Mouse (Mus musculus) myocyte (in vitro differentiated cells): Measurements from ENCODE around the gene Ppp2r2c. TPM values are rescaled to one million over a fixed set of nuclear protein-coding genes. Genes with fewer than 3 reads are reported as not detected.

ENCODE experiments used
- H3K27me3 ChIP-seq: one replicate; pipeline ENCODE4 v1.6.1; 2011; ENCODE audit not compliant: control insufficient read depth, insufficient read depth, insufficient read length
- H3K36me3 ChIP-seq: one replicate; pipeline ENCODE4 v1.6.1; 2011; ENCODE audit not compliant: control insufficient read depth, insufficient read depth
- H3K4me2 ChIP-seq: one replicate; pipeline ENCODE4 v1.6.1; 2011; ENCODE audit warnings: low read depth, control low read depth
- H3K4me3 ChIP-seq: one replicate; pipeline ENCODE4 v1.5.1; 2011; ENCODE audit warnings: mild to moderate bottlenecking, control low read depth, moderate library complexity
- H3K79me2 ChIP-seq: one replicate; pipeline ENCODE4 v1.6.1; 2011; ENCODE audit not compliant: control insufficient read depth, insufficient read depth
- H3ac ChIP-seq: one replicate; pipeline ENCODE4 v1.6.1; 2011; ENCODE audit not compliant: control insufficient read depth, insufficient read length
- CEBPB ChIP-seq: IDR thresholded peaks from 2 replicates; pipeline ENCODE4 v1.6.1; 2011; ENCODE audit warnings: mild to moderate bottlenecking, moderate library complexity; ENCODE audit not compliant: poor library complexity, insufficient read depth, severe bottlenecking
- E2F4 ChIP-seq: IDR thresholded peaks from one replicate; pipeline ENCODE4 v1.6.1; 2011; ENCODE audit warnings: mild to moderate bottlenecking, control low read depth, moderate library complexity; ENCODE audit not compliant: insufficient read depth
- MAX ChIP-seq: IDR thresholded peaks from one replicate; pipeline ENCODE4 v1.6.1; 2011; ENCODE audit warnings: low read depth, mild to moderate bottlenecking, control low read depth
- MYOD1 ChIP-seq, 3 experiments: IDR thresholded peaks; one replicate each; pipeline ENCODE4 v1.6.1; 2011; ENCODE audit warnings: control low read depth in 2 of 3, low read depth in 2 of 3, mild to moderate bottlenecking in 2 of 3, moderate library complexity in 1 of 3; ENCODE audit not compliant: insufficient read length in 2 of 3, control insufficient read depth in 1 of 3
- MYOG ChIP-seq, 3 experiments: IDR thresholded peaks; one replicate each; pipeline ENCODE4 v1.6.1; 2011; ENCODE audit warnings: control low read depth in 2 of 3, low read depth in 2 of 3, mild to moderate bottlenecking in 2 of 3; ENCODE audit not compliant: insufficient read length in 2 of 3, control insufficient read depth in 1 of 3, insufficient read depth in 1 of 3
- POLR2A ChIP-seq: IDR thresholded peaks from one replicate; pipeline ENCODE4 v1.6.1; 2011; ENCODE audit warnings: low read depth, mild to moderate bottlenecking, control low read depth, moderate library complexity; ENCODE audit not compliant: insufficient read length
- POLR2AphosphoS2 ChIP-seq: IDR thresholded peaks from one replicate; pipeline ENCODE4 v1.6.1; 2011; ENCODE audit warnings: low read depth, control low read depth; ENCODE audit not compliant: insufficient read length
- REST ChIP-seq: IDR thresholded peaks from one replicate; pipeline ENCODE4 v1.6.1; 2011; ENCODE audit warnings: mild to moderate bottlenecking, control low read depth, moderate library complexity; ENCODE audit not compliant: insufficient read depth, insufficient read length
- SRF ChIP-seq: IDR thresholded peaks from one replicate; pipeline ENCODE4 v1.6.1; 2011; ENCODE audit warnings: low read depth; ENCODE audit not compliant: control insufficient read depth, insufficient read length
- TCF12 ChIP-seq: IDR thresholded peaks from one replicate; pipeline ENCODE4 v1.6.1; 2011; ENCODE audit warnings: mild to moderate bottlenecking, control low read depth; ENCODE audit not compliant: poor library complexity, insufficient read depth, severe bottlenecking
- TCF3 ChIP-seq: IDR thresholded peaks from one replicate; pipeline ENCODE4 v1.6.1; 2011; ENCODE audit warnings: low read depth, control low read depth; ENCODE audit not compliant: insufficient read length
- USF1 ChIP-seq: IDR thresholded peaks from one replicate; pipeline ENCODE4 v1.6.1; 2011; ENCODE audit warnings: low read depth, mild to moderate bottlenecking, control low read depth, moderate library complexity
- polyA plus RNA-seq: library from polyadenylated mRNA; unstranded; fragments of >200 nt; fragmentation: generic; extraction: Trizol; gene quantifications from one replicate; pipeline ENCODE4 v1.2.1, GENCODE M21; 2012; ENCODE audit warnings: missing spikeins

The Ppp2r2c gene
- polyA plus RNA-seq, 1 experiment: 0.01 TPM

DNA sequence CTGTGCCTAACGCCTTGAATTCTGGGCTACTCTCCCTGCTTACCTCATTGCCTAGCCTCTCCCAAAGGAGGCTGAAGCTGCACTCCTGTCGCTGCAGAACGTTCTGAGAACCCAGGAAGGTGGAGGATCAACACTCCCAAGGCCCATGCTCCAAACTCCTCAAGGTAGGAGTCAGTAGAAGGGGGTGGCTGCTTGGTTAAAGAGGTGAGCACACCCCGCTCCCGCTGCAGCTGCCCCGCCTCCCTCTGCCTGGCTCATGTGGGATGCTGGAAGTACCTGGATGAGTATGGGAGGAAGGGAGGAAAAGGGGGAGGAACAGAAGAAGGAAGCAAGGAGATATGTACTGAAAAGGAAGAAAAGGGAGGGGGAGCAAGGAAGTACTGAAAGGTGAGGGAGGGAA lies 752 bp upstream of the Ppp2r2c start:
- TF ChIP-seq E2F4: no peak
- no peak for TF ChIP-seq MYOD1 (IDR thresholded peaks at IDR 0.05; ENCODE audit: control insufficient read depth in 1 of 3, insufficient read length in 2 of 3, low read depth in 2 of 3)
- TF ChIP-seq USF1: no peak
- TF ChIP-seq POLR2A: no peak
- TF ChIP-seq REST: no peak
- TF ChIP-seq CEBPB: no peak
- TF ChIP-seq MYOG (IDR thresholded peaks at IDR 0.05; ENCODE audit: control insufficient read depth in 1 of 3, insufficient read depth in 1 of 3, insufficient read length in 2 of 3, low read depth in 2 of 3): no peak
- no peak for TF ChIP-seq MAX
- no peak for TF ChIP-seq TCF12
- TF ChIP-seq POLR2AphosphoS2: no peak
- TF ChIP-seq TCF3: no peak
- no peak for TF ChIP-seq SRF
- Histone ChIP-seq H3K79me2 (no peaks in the 10 kb centered on the region), H3K36me3 (no peaks in the 10 kb centered on the region), H3K4me2 (no peak overlapping the region), H3ac (no peak overlapping the region), H3K27me3 (peaks cover 94% of the 10 kb centered on the region), H3K4me3 (no peak overlapping the region)

DNA sequence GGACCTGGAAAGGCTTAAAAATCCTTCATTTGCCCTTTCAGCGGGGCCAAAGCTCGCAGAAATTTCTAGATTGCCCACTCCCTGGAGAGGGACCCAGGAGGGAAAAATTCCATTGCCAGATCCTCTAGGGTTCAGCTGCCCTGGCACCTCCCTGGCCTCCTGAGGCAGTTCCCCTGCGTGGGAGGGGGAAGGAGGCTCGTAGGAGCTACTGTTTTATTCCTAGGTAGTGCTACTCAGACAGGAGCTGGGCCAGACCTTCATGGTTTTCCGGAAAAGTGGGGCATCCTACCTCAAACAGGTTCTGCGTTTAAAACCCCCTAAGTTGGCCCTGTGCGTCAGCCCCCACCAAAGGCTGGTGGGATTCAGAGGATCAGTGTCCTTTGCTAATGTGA lies 869 bp downstream of the Ppp2r2c start:
- Histone ChIP-seq H3K79me2 (no peaks in the 10 kb centered on the region), H3K4me3 (no peak overlapping the region), H3K27me3 (peaks cover 93% of the 10 kb centered on the region), H3K36me3 (no peaks in the 10 kb centered on the region), H3K4me2 (no peak overlapping the region), H3ac (no peak overlapping the region)
- TF ChIP-seq USF1 (no peak), SRF (no peak), E2F4 (no peak), MYOG (IDR thresholded peaks at IDR 0.05; ENCODE audit: control insufficient read depth in 1 of 3, insufficient read depth in 1 of 3, insufficient read length in 2 of 3, low read depth in 2 of 3) (no peak), TCF12 (no peak), POLR2AphosphoS2 (no peak), REST (no peak), MAX (no peak), TCF3 (no peak), POLR2A (no peak), MYOD1 (IDR thresholded peaks at IDR 0.05; ENCODE audit: control insufficient read depth in 1 of 3, insufficient read length in 2 of 3, low read depth in 2 of 3) (no peak), CEBPB (no peak)

DNA sequence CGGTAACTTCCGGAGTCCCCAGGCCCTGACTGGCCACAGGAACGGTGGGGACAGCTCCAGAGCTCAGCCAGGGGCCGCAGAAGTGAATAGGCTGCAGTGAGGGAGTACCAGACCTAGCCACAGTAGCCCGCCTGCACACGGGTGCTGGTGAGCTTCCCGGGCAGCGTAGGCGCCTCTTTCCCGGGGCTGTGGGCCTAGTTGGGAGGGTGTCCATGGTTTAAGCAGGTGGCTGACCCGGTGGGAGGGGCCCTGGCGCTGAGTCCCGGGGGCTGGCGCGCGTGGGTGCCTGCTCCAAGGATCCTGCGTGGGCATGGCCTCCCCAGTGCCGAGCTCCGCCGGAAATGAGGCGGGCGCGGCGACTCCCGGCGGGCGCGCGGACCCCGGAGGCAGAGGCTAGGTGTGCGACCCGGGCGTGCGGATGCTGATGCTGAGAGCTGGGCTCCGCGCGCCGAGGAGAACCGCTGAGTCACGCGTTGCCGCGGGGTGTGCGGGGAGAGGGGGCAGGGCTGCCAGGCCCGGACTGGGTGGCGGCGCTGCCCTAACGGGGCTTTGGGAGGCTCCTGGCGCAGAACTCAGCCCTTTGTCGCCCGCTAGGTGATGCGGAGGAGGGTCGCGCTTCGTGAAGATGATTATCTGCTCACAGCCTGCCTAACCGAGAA lies 1.4 kb downstream of the Ppp2r2c start:
- Histone ChIP-seq H3K4me3 (no peak overlapping the region), H3ac (no peak overlapping the region), H3K27me3 (peaks cover 94% of the 10 kb centered on the region), H3K79me2 (no peaks in the 10 kb centered on the region), H3K36me3 (no peaks in the 10 kb centered on the region), H3K4me2 (no peak overlapping the region)
- no peak for TF ChIP-seq MYOD1 (IDR thresholded peaks at IDR 0.05; ENCODE audit: control insufficient read depth in 1 of 3, insufficient read length in 2 of 3, low read depth in 2 of 3)
- TF ChIP-seq TCF3: no peak
- TF ChIP-seq E2F4: no peak
- TF ChIP-seq POLR2A: no peak
- TF ChIP-seq MAX: no peak
- no peak for TF ChIP-seq REST
- TF ChIP-seq TCF12: no peak
- no peak for TF ChIP-seq USF1
- TF ChIP-seq CEBPB: no peak

DNA sequence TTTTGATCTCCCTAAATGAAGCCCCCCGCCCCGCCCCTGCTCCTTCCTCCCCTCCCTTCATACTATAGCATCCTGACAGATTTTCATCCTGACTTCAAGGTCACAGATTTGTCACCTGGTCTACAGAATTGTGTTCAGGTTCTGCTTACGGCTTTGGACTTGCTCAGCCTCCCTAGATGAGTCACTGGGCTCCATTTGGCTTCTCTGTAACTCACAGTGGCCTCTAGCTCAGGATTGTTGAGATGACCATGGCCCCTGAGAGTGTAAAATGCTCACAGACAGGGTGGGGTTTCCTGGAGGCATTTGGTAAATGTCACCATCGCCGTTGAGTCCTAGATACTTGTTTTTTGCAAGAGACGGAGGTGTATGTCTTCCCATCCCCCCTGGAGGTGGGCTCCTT lies 2.6 kb downstream of the Ppp2r2c start:
- no peak for TF ChIP-seq POLR2AphosphoS2
- TF ChIP-seq CEBPB: no peak
- no peak for TF ChIP-seq TCF3
- TF ChIP-seq MYOG (IDR thresholded peaks at IDR 0.05; ENCODE audit: control insufficient read depth in 1 of 3, insufficient read depth in 1 of 3, insufficient read length in 2 of 3, low read depth in 2 of 3): no peak
- TF ChIP-seq MYOD1 (IDR thresholded peaks at IDR 0.05; ENCODE audit: control insufficient read depth in 1 of 3, insufficient read length in 2 of 3, low read depth in 2 of 3): no peak
- TF ChIP-seq USF1: no peak
- no peak for TF ChIP-seq TCF12
- TF ChIP-seq REST: no peak
- TF ChIP-seq MAX: no peak
- no peaks in the 10 kb centered on the region for H3K36me3 ChIP-seq
- peaks cover 94% of the 10 kb centered on the region for H3K27me3 ChIP-seq
- H3K4me3 ChIP-seq: no peak overlapping the region
- no peak overlapping the region for H3K4me2 ChIP-seq
- H3ac ChIP-seq: no peak overlapping the region
- no peaks in the 10 kb centered on the region for H3K79me2 ChIP-seq

DNA sequence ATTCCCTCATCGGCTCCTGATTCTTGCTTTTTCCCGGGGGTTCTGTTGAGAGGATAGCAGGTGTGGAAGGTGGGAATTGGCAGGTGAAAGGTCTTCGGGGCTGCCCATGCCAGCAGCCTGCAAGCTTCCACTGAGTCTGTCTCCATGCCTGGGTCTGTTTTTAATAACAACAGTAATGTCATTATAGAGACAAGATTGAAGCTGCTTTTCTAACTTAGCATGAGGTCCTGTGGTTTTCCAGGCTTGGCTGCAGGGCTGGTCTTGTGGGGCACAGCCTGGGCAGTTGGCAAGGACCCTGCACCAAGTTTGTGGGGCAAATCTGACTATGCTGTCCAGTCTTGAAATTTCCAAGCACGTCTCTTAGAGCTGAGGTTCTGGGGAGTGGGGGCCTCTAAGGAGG lies 7.6 kb downstream of the Ppp2r2c start:
- TF ChIP-seq TCF12: no peak
- TF ChIP-seq CEBPB: no peak
- no peak for TF ChIP-seq USF1
- no peak for TF ChIP-seq E2F4
- no peak for TF ChIP-seq POLR2A
- no peak for TF ChIP-seq SRF
- TF ChIP-seq MAX: no peak
- TF ChIP-seq POLR2AphosphoS2: no peak
- TF ChIP-seq MYOD1 (IDR thresholded peaks at IDR 0.05; ENCODE audit: control insufficient read depth in 1 of 3, insufficient read length in 2 of 3, low read depth in 2 of 3): no peak
- no peak for TF ChIP-seq TCF3
- TF ChIP-seq REST: no peak
- no peak for TF ChIP-seq MYOG (IDR thresholded peaks at IDR 0.05; ENCODE audit: control insufficient read depth in 1 of 3, insufficient read depth in 1 of 3, insufficient read length in 2 of 3, low read depth in 2 of 3)
- H3K4me2 ChIP-seq: no peak overlapping the region
- peaks cover 91% of the 10 kb centered on the region for H3K27me3 ChIP-seq
- no peaks in the 10 kb centered on the region for H3K36me3 ChIP-seq
- no peak overlapping the region for H3K4me3 ChIP-seq
- H3ac ChIP-seq: no peak overlapping the region
- H3K79me2 ChIP-seq: no peaks in the 10 kb centered on the region
